Mouse (Mus musculus): ENCODE results near the gene Myh14. TPM values are rescaled to one million over a fixed set of nuclear protein-coding genes. Genes with fewer than 3 reads are reported as not detected.
A peak's percentile ranks its signal among the peaks of the same experiment; 100 is the strongest.

The Myh14 gene
- polyA plus RNA-seq, 1 experiment from 2014 or later: 3.3 TPM

- WGBS: 8% methylated on average over 29 of the region's 29 CpGs
- ATAC-seq (ENCODE audit: low FRiP score, low read depth): peak; percentile 10; the same call in 1 of the 2 replicates
- 0 out of 2 replicates have a peak, but pooled peaks cover 7% of the 10 kb centered on the region for H3K9me3 ChIP-seq
- H3K36me3 ChIP-seq: no peaks in the 10 kb centered on the region
- H3K4me3 ChIP-seq: peak overlapping the region; percentile 12; the same call in 1 of the 2 replicates
- H3K27ac ChIP-seq (replicated peaks): no peak overlapping the region
- H3K9ac ChIP-seq: peak overlapping the region; percentile 14; the same call in 1 of the 2 replicates
- H3K4me1 ChIP-seq (replicated peaks): peaks cover 24% of the 10 kb centered on the region
- H3K4me2 ChIP-seq: peak overlapping the region; percentile 45
- peaks cover 33% of the 10 kb centered on the region for H3K27me3 ChIP-seq
These were observed 64.3 kb downstream of the Myh14 start for GRCm38 (mm10) chr7:44606171-44606901.

GRCm38 (mm10) chr7:44605436-44605835 is 65.2 kb downstream of the Myh14 start:
- Histone ChIP-seq H3K4me3 (no peak overlapping the region), H3K27me3 (peaks cover 40% of the 10 kb centered on the region), H3K9ac (no peak overlapping the region), H3K27ac (replicated peaks) (no peak overlapping the region), H3K4me1 (replicated peaks) (peaks cover 24% of the 10 kb centered on the region), H3K4me2 (no peak overlapping the region), H3K9me3 (0 out of 2 replicates have a peak, but pooled peaks cover 7% of the 10 kb centered on the region), H3K36me3 (no peaks in the 10 kb centered on the region)
- ATAC-seq (ENCODE audit: low FRiP score, low read depth): no peak
- WGBS: 39% methylated on average over 7 of the region's 7 CpGs

GRCm38 (mm10) chr7:44604619-44605018 is 66.0 kb downstream of the Myh14 start:
- Histone ChIP-seq H3K36me3 (no peaks in the 10 kb centered on the region), H3K9ac (0 out of 2 replicates have a peak overlapping the region, but pooled peaks have one; percentile 21), H3K9me3 (0 out of 2 replicates have a peak, but pooled peaks cover 7% of the 10 kb centered on the region), H3K4me1 (replicated peaks) (peaks cover 24% of the 10 kb centered on the region), H3K4me2 (peak overlapping the region; percentile 58), H3K27ac (replicated peaks) (no peak overlapping the region), H3K4me3 (peak overlapping the region; percentile 31), H3K27me3 (peaks cover 40% of the 10 kb centered on the region)
- ATAC-seq (ENCODE audit: low FRiP score, low read depth): no peak
- WGBS: 1% methylated on average over 8 of the region's 8 CpGs

GRCm38 (mm10) chr7:44604139-44604606 is 66.5 kb downstream of the Myh14 start:
- H3K4me2 ChIP-seq: peak overlapping the region; percentile 58
- H3K4me1 ChIP-seq (replicated peaks): peaks cover 24% of the 10 kb centered on the region
- peak; percentile 49 for ATAC-seq (ENCODE audit: low FRiP score, low read depth)
- H3K36me3 ChIP-seq: no peaks in the 10 kb centered on the region
- no peak overlapping the region for H3K9ac ChIP-seq
- 0 out of 2 replicates have a peak, but pooled peaks cover 7% of the 10 kb centered on the region for H3K9me3 ChIP-seq
- peak overlapping the region; percentile 31 for H3K4me3 ChIP-seq
- no peak overlapping the region for H3K27ac ChIP-seq (replicated peaks)
- under 1% methylated on average over 20 of the region's 25 CpGs for WGBS
- H3K27me3 ChIP-seq: peaks cover 40% of the 10 kb centered on the region

GRCm38 (mm10) chr7:44603186-44603855 is 67.3 kb downstream of the Myh14 start:
- 3% methylated on average over 20 of the region's 20 CpGs for WGBS
- peaks cover 24% of the 10 kb centered on the region for H3K4me1 ChIP-seq (replicated peaks)
- 0 out of 2 replicates have a peak, but pooled peaks cover 7% of the 10 kb centered on the region for H3K9me3 ChIP-seq
- peaks cover 40% of the 10 kb centered on the region for H3K27me3 ChIP-seq
- peak overlapping the region; percentile 58 for H3K4me2 ChIP-seq
- H3K4me3 ChIP-seq: no peak overlapping the region
- no peaks in the 10 kb centered on the region for H3K36me3 ChIP-seq
- no peak overlapping the region for H3K27ac ChIP-seq (replicated peaks)
- ATAC-seq (ENCODE audit: low FRiP score, low read depth): no peak; the same call in 1 of the 2 replicates
- H3K9ac ChIP-seq: no peak overlapping the region

- H3K4me3 ChIP-seq: no peak overlapping the region
- ATAC-seq (ENCODE audit: low FRiP score, low read depth): no peak
- H3K4me1 ChIP-seq (replicated peaks): peaks cover 24% of the 10 kb centered on the region
- 23% methylated on average over 11 of the region's 11 CpGs for WGBS
- no peaks in the 10 kb centered on the region for H3K36me3 ChIP-seq
- no peaks in the 10 kb centered on the region for H3K9me3 ChIP-seq
- H3K27ac ChIP-seq (replicated peaks): no peak overlapping the region
- H3K27me3 ChIP-seq: peaks cover 40% of the 10 kb centered on the region
- no peak overlapping the region for H3K4me2 ChIP-seq
- H3K9ac ChIP-seq: no peak overlapping the region
These were observed 68.2 kb downstream of the Myh14 start for GRCm38 (mm10) chr7:44602443-44602842.

GRCm38 (mm10) chr7:44601646-44602045 is 69.0 kb downstream of the Myh14 start:
- WGBS: 16% methylated on average over 18 of the region's 19 CpGs
- no peak overlapping the region for H3K9ac ChIP-seq

GRCm38 (mm10) chr7:44600691-44601262 is 69.9 kb downstream of the Myh14 start:
- Histone ChIP-seq H3K4me1 (replicated peaks) (peaks cover 17% of the 10 kb centered on the region), H3K9ac (no peak overlapping the region), H3K9me3 (no peaks in the 10 kb centered on the region), H3K27me3 (peaks cover 28% of the 10 kb centered on the region), H3K4me2 (no peak overlapping the region), H3K4me3 (no peak overlapping the region), H3K27ac (replicated peaks) (no peak overlapping the region), H3K36me3 (peaks cover 3% of the 10 kb centered on the region; the same call in 1 of the 2 replicates)
- 83% methylated on average over 10 of the region's 10 CpGs for WGBS
- no peak for ATAC-seq (ENCODE audit: low FRiP score, low read depth)

More at GRCm38 (mm10) chr7:44601646-44602045, 69.0 kb downstream of the Myh14 start:
- H3K36me3 ChIP-seq: no peaks in the 10 kb centered on the region
- no peak overlapping the region for H3K4me2 ChIP-seq
- H3K27ac ChIP-seq (replicated peaks): no peak overlapping the region
- no peaks in the 10 kb centered on the region for H3K9me3 ChIP-seq
- peaks cover 36% of the 10 kb centered on the region for H3K27me3 ChIP-seq
- H3K4me1 ChIP-seq (replicated peaks): peaks cover 24% of the 10 kb centered on the region
- no peak for ATAC-seq (ENCODE audit: low FRiP score, low read depth)
- H3K4me3 ChIP-seq: no peak overlapping the region

GRCm38 (mm10) chr7:44598336-44598735 is 72.3 kb downstream of the Myh14 start:
- H3K27me3 ChIP-seq: peaks cover 21% of the 10 kb centered on the region
- ATAC-seq (ENCODE audit: low FRiP score, low read depth): no peak
- H3K4me2 ChIP-seq: no peak overlapping the region
- no peak overlapping the region for H3K4me3 ChIP-seq
- no peak overlapping the region for H3K27ac ChIP-seq (replicated peaks)
- H3K4me1 ChIP-seq (replicated peaks): peaks cover 21% of the 10 kb centered on the region
- no peak overlapping the region for H3K9ac ChIP-seq
- 84% methylated on average over 12 of the region's 12 CpGs for WGBS
- peaks cover 7% of the 10 kb centered on the region; the same call in 1 of the 2 replicates for H3K36me3 ChIP-seq
- H3K9me3 ChIP-seq: no peaks in the 10 kb centered on the region

GRCm38 (mm10) chr7:44597666-44598065 is 73.0 kb downstream of the Myh14 start:
- Histone ChIP-seq H3K36me3 (peaks cover 7% of the 10 kb centered on the region; the same call in 1 of the 2 replicates), H3K9ac (no peak overlapping the region), H3K4me1 (replicated peaks) (peaks cover 27% of the 10 kb centered on the region), H3K4me3 (no peak overlapping the region), H3K27ac (replicated peaks) (no peak overlapping the region), H3K4me2 (no peak overlapping the region), H3K27me3 (peaks cover 24% of the 10 kb centered on the region), H3K9me3 (no peaks in the 10 kb centered on the region)
- WGBS: 85% methylated on average over 4 of the region's 4 CpGs
- no peak for ATAC-seq (ENCODE audit: low FRiP score, low read depth)

- no peak for ATAC-seq (ENCODE audit: low FRiP score, low read depth)
- H3K4me2 ChIP-seq: no peak overlapping the region
- no peak overlapping the region for H3K4me3 ChIP-seq
- H3K9me3 ChIP-seq: no peaks in the 10 kb centered on the region
- peaks cover 7% of the 10 kb centered on the region; the same call in 1 of the 2 replicates for H3K36me3 ChIP-seq
- H3K9ac ChIP-seq: no peak overlapping the region
- 78% methylated on average over 5 of the region's 5 CpGs for WGBS
- peaks cover 19% of the 10 kb centered on the region for H3K27me3 ChIP-seq
- no peak overlapping the region for H3K27ac ChIP-seq (replicated peaks)
- peaks cover 33% of the 10 kb centered on the region for H3K4me1 ChIP-seq (replicated peaks)
These were observed 73.6 kb downstream of the Myh14 start for GRCm38 (mm10) chr7:44596996-44597538.
